ENCODE assay signal across 8 mouse cellular contexts in the genomic region with DNA sequence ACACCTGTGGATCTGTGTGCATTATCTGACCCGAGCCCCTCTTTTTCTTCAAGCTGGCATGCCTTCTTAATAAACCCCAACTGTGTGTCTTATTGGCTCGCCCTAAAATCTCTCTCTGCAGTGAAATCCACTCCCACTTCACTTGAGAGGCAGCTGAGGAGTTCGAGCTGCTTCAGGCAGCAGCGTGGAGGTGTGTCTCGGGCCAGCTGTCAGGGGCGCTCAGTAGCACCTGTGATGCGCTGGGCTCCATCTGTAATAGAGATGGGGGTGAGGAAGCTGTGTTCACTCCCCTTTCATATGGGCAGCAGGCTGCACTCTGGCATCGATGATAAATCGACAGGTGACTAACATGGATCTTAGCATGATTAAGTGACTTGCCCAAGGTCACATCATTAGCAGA. TPM values are rescaled to one million over a fixed set of nuclear protein-coding genes. Genes with fewer than 3 reads are reported as not detected.
DNase-seq lines count a peak whose midpoint lies in the region; ATAC-seq and TF ChIP-seq lines count a peak whose summit lies in the region.

No protein-coding gene starts in this region.

- H3K4me1 ChIP-seq in heart, embryonic 13.5 days: peaks cover 65% of the 10 kb centered on the region
- H3K4me1 ChIP-seq in bone marrow, adult 2 months (ENCODE audit: control insufficient read depth, insufficient read depth, low read length): peaks cover 12% of the 10 kb centered on the region
- peaks cover 13% of the 10 kb centered on the region; the same call in 1 of the 2 replicates for H3K4me1 ChIP-seq in hindbrain, embryonic 14.5 days (replicated peaks; ENCODE audit: control insufficient read depth, insufficient read depth, low read length)

- peak overlapping the region; percentile 89; the same call in 1 of the 2 replicates for H3K27ac ChIP-seq in heart, embryonic 13.5 days (replicated peaks)
- peak overlapping the region; percentile 86; the same call in 1 of the 2 replicates for H3K27ac ChIP-seq in bone marrow, adult 2 months (ENCODE audit: control insufficient read depth, insufficient read depth, low read depth, low read length, poor library complexity)
- H3K27ac ChIP-seq in hindbrain, embryonic 14.5 days: no peak overlapping the region

- H3K9ac ChIP-seq in heart, embryonic 13.5 days: peak overlapping the region; percentile 83; the same call in 1 of the 2 replicates
- H3K9ac ChIP-seq in hindbrain, embryonic 14.5 days: no peak overlapping the region

- H3K79me2 ChIP-seq in myocyte (ENCODE audit: control insufficient read depth, insufficient read depth): no peaks in the 10 kb centered on the region

- 57% methylated on average over 9 of the region's 9 CpGs for WGBS in heart, embryonic 13.5 days
- WGBS in bone marrow, adult 2 months: 66% methylated on average over 9 of the region's 9 CpGs
- WGBS in hindbrain, embryonic 14.5 days: 68% methylated on average over 9 of the region's 9 CpGs

- ATAC-seq in heart, embryonic 13.5 days (ENCODE audit: extremely low read depth, insufficient number of reproducible peaks, low FRiP score, low TSS enrichment): no peak
- no peak for ATAC-seq in hindbrain, embryonic 14.5 days (ENCODE audit: low FRiP score)

- H3K36me3 ChIP-seq in heart, embryonic 13.5 days: no peaks in the 10 kb centered on the region
- no peaks in the 10 kb centered on the region for H3K36me3 ChIP-seq in hindbrain, embryonic 14.5 days (replicated peaks; ENCODE audit: control insufficient read depth, insufficient read depth)
- no peaks in the 10 kb centered on the region for H3K36me3 ChIP-seq in myocyte (ENCODE audit: control insufficient read depth, insufficient read depth)

- H3K27me3 ChIP-seq in heart, embryonic 13.5 days (replicated peaks): no peaks in the 10 kb centered on the region
- no peaks in the 10 kb centered on the region for H3K27me3 ChIP-seq in hindbrain, embryonic 14.5 days (ENCODE audit: control insufficient read depth, insufficient read depth, low read length)
- no peaks in the 10 kb centered on the region for H3K27me3 ChIP-seq in myocyte (ENCODE audit: control insufficient read depth, insufficient read depth, insufficient read length)

- TF ChIP-seq CTCF in bone marrow, adult 2 months (IDR thresholded peaks at IDR 0.05; ENCODE audit: control insufficient read depth, insufficient read depth, low read length): no peak

- peak overlapping the region; percentile 92 for H3K4me2 ChIP-seq in heart, embryonic 13.5 days
- H3K4me2 ChIP-seq in hindbrain, embryonic 14.5 days (replicated peaks): peak overlapping the region; percentile 71
- H3K4me2 ChIP-seq in myocyte (ENCODE audit: low read depth): peak overlapping the region; percentile 97

- no peak overlapping the region for H3ac ChIP-seq in myocyte (ENCODE audit: control insufficient read depth, insufficient read length)

- no peaks in the 10 kb centered on the region for H3K9me3 ChIP-seq in heart, embryonic 13.5 days
- no peaks in the 10 kb centered on the region for H3K9me3 ChIP-seq in hindbrain, embryonic 14.5 days (ENCODE audit: control insufficient read depth, low read length)

- no peak for TF ChIP-seq POLR2A in bone marrow, adult 2 months (IDR thresholded peaks at IDR 0.05; ENCODE audit: borderline replicate concordance, control insufficient read depth, low read depth, low read length)
- no peak for TF ChIP-seq POLR2A in myocyte (IDR thresholded peaks at IDR 0.05; ENCODE audit: insufficient read length, low read depth)

- no peak for DNase-seq in heart, postnatal 4 days
- no peak for DNase-seq in hindbrain, embryonic 14.5 days (ENCODE audit: low spot score)
- DNase-seq in cerebellum, postnatal 4 days (ENCODE audit: low spot score in 2 of 2): no peak
- DNase-seq in T-cell, adult 2 months (ENCODE audit: low spot score): no peak
- DNase-seq in cerebellum, postnatal 10 days: no peak

- peak overlapping the region; percentile 58; the same call in 1 of the 2 replicates for H3K4me3 ChIP-seq in heart, embryonic 13.5 days
- no peak overlapping the region for H3K4me3 ChIP-seq in bone marrow, adult 2 months (replicated peaks; ENCODE audit: control insufficient read depth, low read depth, low read length)
- H3K4me3 ChIP-seq in hindbrain, embryonic 14.5 days (replicated peaks; ENCODE audit: low read length): no peak overlapping the region
- peak overlapping the region; percentile 21 for H3K4me3 ChIP-seq in myocyte

TF ChIP-seq in myocyte, 11 proteins besides CTCF, POLR2A, EP300 and RAD21:
- TF ChIP-seq MYOD1 (IDR thresholded peaks at IDR 0.05; ENCODE audit: control insufficient read depth in 1 of 3, insufficient read length in 2 of 3, low read depth in 2 of 3) (peak in 2 of 3 experiments; percentile 53 to 87), POLR2AphosphoS2 (IDR thresholded peaks at IDR 0.05; ENCODE audit: insufficient read length, low read depth) (no peak), MYOG (IDR thresholded peaks at IDR 0.05; ENCODE audit: control insufficient read depth in 1 of 3, insufficient read depth in 1 of 3, insufficient read length in 2 of 3, low read depth in 2 of 3) (peak in 2 of 3 experiments; percentile 73 to 78)

RNA-seq across cellular contexts. Expression of a gene that starts 43.6 kb away (rescaled TPM):
- 25.9 and 26.7 TPM in 2 replicates for polyA plus RNA-seq in heart, embryonic 13.5 days (2015; fragmentation: Nextera tagmentation; extraction: Ambion mirVana)
- 100 to 1,000 TPM; 137 to 138 TPM for total RNA-seq in heart, postnatal 4 days (2021)
- 88.4 and 115 TPM in 2 replicates for polyA plus RNA-seq in bone marrow, adult 2 months (2011; ENCODE audit: insufficient read depth, insufficient read length, low replicate concordance, missing spikeins)
- polyA plus RNA-seq in hindbrain, embryonic 14.5 days (2014; fragmentation: Nextera tagmentation; extraction: Ambion mirVana): 45.7 and 49.8 TPM in 2 replicates
- polyA plus RNA-seq in myocyte (2012; fragmentation: generic; extraction: Trizol): 47.7 TPM

Comparison
In these comparisons a context has a peak if more than half of its experiments do, and no peak if none do; other contexts are left out.
1. H3K4me3 ChIP-seq: peak in heart, embryonic 13.5 days (single experiment) and myocyte (single experiment); none in bone marrow, adult 2 months (single experiment) and hindbrain, embryonic 14.5 days (single experiment).
2. Peak in every context shown above with its lines, with median percentiles within 50 percentile points of each other: H3K4me2 ChIP-seq.